Mouse (Mus musculus): ENCODE data around the gene Mgme1.

DNA sequence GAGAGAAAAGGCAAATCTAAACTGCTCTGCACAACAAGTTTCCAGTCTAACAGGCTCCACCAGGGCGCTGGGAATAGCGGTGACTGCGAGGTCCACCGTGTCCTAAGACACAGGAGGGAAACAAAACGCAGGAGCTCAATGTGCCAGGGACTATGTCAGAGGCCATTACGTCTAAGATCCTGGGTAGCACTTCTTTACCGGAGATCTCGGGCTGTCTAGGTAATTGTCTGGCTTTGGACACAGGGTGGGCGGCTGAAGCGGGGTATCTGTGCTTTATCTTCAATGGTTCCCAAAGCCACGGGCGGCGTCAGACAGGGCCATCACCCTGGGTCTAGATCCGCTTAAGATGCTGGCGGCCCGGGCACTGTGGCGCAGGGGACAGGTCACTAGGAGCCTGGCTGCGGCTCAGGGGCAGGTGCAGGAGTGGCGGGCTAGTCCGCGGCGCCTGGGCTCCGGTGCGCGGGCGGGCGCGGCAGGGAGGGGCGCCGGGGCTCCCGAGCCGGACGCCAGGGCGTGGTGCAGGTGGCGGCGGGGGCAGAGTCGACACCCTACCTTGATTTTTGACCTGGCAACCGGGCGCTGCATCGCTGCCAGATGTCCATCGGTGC is 60.0 kb downstream of the Mgme1 start:
- TF ChIP-seq CTCF (IDR thresholded peaks at IDR 0.05; ENCODE audit: low read depth): no peak
- TF ChIP-seq EP300 (IDR thresholded peaks at IDR 0.05; ENCODE audit: low read depth): no peak

All from liver, embryonic 14.5 days (tissue).